Mouse (Mus musculus) erythroblast, embryonic 14.5 days (primary cell): ENCODE measurements around the gene Zc3h8.

Source experiments
- GATA1 ChIP-seq: IDR thresholded peaks from 2 replicates; pipeline ENCODE4 v1.6.1; 2012; ENCODE audit warnings: low read length, inconsistent platforms, mixed read lengths
- TAL1 ChIP-seq: IDR thresholded peaks from 3 replicates; pipeline ENCODE4 v1.6.1; 2012; ENCODE audit warnings: low read length, inconsistent platforms, mixed read lengths

- TF ChIP-seq GATA1 = no peak
- TF ChIP-seq TAL1 = no peak
These were observed 41.0 kb downstream of the Zc3h8 start for GRCm38 (mm10) chr2:128902843-128903242.
